Mouse (Mus musculus): ENCODE measurements at regions not wholly inside any gene's neighbourhood (a gene's known extent, or its start where the extent isn't known, plus 50 kb on each side); places are given as distances from the start of the nearest gene placed in this dataset.
A peak's percentile ranks its signal among the peaks of the same experiment; 100 is the strongest.

DNA sequence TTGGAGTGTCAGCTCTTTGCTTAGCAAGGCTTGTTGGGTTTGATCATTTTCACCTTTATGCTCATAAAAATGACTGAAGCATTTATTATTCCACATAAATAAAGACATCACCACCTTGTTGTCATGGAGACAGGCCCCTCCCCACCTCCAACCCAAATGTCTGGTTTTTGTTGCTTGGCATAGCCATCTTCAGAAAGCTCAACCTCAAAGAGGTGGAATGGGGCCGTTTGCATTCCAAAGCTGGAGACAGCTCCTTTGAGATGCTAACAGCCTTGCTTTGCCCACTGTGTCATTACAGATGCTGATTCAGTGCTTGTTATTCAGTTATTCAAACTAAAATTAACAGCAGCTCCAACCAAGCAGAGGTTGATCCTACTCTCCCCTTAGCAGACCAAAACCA is 51.9 kb upstream of the Lgalsl start:
- no peak for DNase-seq (ENCODE audit: low spot score in 2 of 2)

- DNase-seq (ENCODE audit: low spot score in 2 of 2), result no peak
These were observed 53.1 kb upstream of the Lgalsl start for GRCm38 (mm10) chr11:20883907-20884306.

GRCm38 (mm10) chr11:20887044-20887443 is 56.2 kb upstream of the Lgalsl start:
- DNase-seq (ENCODE audit: low spot score in 2 of 2), result no peak

DNA sequence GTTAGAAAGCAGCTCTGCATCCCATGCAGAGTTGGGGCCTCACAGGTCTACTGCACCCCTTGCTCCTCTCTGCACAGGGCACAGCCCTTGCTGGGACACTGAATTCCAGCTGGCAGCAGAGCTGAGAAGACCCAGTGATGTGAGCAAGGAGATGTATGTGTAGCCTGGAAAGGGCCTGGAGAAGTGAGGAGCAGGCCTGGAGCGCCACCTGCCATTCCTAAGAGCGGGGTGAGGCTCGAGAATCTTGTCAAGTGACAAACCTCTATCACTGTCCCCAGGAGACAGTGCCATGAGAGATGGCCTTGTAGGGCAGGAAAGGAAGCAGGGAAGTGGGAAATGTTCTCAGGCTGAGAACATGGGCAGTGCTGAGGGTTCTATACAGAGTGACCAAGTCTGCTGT is 59.6 kb upstream of the Lgalsl start:
- DNase-seq (ENCODE audit: low spot score in 2 of 2), result no peak

DNA sequence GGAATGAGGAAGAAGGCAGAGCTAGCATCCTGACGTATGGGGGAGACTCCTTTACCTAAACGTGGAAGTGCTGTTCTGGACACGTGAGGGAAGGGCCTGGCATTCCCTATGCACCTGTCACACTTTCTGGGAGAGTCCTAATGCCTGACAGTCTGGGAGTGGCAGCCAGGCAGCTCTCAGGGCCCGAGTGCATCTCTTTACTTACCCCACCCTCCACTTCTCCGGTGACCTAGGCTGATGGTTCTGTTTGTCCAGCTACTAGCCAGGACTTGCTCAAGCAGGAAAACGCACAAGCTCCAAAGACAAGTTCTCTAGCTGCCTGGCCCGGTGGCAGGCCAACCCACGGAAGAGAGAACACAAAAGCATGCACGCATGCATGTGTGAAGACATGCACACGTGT is 60.9 kb upstream of the Lgalsl start:
- no peak for DNase-seq (ENCODE audit: low spot score in 2 of 2)

- DNase-seq (ENCODE audit: low spot score in 2 of 2), result no peak
These were observed 65.6 kb upstream of the Lgalsl start for GRCm38 (mm10) chr11:20896277-20897123.

GRCm38 (mm10) chr11:20897468-20897867 is 66.6 kb upstream of the Lgalsl start:
- no peak for DNase-seq (ENCODE audit: low spot score in 2 of 2)

DNA sequence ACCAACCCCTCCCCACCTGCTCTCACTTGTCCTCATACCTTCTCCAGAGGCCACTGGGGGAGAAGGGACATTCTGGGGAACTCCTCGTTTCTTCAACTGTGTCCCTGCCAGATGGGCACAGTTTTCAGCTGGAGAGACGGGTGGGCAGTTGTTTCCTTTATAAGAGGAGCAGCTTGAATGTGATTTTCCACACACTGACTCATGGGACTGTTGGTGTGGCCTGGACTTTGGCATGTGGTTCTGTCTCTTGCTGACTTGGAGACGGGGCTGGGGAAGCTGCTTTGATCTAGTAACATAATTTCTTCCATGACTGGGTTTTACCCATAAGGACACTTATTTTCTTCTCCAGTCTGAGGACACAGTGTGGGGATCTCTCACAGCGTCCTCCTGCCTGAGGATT is 67.7 kb upstream of the Lgalsl start:
- no peak for DNase-seq (ENCODE audit: low spot score in 2 of 2)

DNA sequence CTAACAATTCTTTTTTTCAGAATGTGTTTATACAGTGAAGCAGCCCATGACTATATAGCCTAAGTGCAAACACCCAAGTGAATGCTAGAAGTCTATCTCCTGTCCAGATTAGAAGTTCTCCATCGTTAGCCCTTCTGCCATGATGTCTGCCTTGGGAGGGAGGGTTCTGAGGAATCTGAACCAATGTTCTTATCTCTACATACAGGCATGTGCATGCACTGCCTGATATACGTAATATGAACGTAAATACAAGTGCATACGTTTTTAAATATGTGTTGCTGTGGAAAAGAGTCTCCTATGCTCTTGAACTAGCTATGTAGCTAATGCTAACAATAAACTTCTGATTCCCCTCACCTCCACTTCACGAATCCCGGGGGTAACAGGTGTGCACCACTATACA is 68.9 kb upstream of the Lgalsl start:
- no peak for DNase-seq (ENCODE audit: low spot score in 2 of 2)

DNA sequence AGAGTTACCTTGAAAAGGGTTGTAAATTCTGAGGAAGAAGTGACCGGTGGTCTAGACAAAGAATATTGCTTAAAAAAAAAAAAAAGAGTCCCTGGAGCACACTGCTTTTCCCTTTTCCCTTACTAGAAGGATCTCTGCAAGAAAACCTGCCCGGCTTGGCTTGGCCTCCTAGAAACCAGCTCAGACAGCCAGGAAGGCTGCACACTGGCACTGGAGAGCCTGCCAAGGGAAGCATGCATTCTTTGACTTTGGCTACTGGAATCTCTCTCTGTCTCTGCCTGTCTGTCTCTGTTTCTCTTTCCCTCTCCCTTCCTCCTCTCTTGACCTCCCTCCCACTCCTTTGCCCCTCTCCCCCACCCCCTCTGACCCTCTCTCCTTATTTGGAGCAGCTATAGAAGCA is 71.1 kb upstream of the Lgalsl start:
- DNase-seq (ENCODE audit: low spot score in 2 of 2), result no peak

DNA sequence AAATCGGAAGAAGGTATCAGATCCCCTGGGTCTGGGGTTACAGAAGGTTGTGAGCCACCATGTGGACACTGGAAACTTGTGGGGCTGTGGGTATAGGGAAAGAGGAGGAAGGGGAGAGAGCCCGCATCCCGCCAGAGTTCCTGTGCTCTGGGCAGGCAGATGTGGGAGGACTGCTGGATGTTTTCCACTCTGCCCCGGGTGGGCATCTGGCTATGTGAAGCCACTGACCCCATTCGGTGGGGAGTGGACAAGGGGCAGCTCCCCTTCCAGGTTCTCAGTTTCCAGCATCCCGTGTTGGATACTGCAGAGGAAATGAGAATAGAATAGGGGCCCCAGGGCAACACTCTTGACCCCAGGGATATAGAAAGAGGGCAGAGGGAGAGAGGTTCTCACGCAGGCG is 72.1 kb upstream of the Lgalsl start:
- no peak for DNase-seq (ENCODE audit: low spot score in 2 of 2)

DNA sequence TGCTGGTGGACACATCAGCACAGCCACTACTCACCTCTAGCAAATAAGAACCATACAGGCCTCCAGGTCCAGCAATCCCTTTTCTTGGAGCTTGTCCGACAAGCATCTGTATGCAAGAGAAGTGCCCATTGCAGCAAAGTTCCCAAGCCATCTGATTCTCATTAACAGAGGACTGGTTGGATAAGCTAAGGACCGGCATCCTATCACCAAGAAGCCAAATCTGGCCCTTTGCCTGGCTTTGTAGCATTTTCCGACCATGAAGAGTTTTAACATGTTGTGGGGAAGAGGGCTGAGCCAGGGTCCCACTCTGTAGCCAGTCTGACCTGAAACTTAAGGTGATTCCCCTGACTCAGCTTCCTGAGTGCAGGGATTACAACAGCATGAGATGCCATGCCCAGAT is 77.1 kb upstream of the Lgalsl start:
- DNase-seq (ENCODE audit: low spot score in 2 of 2), result no peak

GRCm38 (mm10) chr11:20908471-20908870 is 77.6 kb upstream of the Lgalsl start:
- DNase-seq (ENCODE audit: low spot score in 2 of 2), result no peak

- DNase-seq (ENCODE audit: low spot score in 2 of 2), result no peak
These were observed 82.2 kb upstream of the Lgalsl start for GRCm38 (mm10) chr11:20913042-20913441.

DNA sequence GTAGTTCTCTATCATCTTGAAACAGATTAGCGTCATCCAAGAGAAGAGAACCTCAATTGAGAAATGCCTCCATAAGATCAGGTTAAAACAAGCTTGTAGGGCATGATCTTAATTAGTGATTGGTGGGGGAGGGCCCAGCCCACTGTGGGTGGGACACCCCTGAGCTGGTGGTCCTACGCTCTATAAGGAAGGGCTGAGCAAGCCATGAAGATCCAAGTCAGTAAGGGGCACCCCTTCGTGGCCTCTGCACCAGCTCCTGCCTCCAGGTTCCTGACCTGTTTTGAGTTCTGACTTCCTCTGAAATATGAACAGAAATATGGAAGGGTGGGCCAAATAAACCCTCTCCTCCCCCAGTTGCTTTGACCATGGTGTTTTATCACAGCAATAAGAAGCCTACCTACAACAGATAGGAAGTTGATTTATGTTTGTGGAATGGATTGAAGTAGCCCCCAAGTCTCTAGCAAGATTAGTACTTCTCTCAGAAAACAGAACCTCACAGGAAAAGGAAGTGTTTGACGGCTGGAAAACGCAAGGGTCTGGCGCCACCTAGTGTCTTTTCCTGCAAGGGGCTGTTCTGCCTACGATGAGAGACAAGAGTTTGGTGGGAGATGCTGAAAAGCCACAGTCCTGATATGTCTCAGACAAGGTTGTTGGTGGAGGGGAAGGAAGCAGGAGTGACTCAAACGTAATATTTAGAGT is 82.9 kb upstream of the Lgalsl start:
- peak; percentile 83 to 91 for DNase-seq (ENCODE audit: low spot score in 2 of 2)

DNA sequence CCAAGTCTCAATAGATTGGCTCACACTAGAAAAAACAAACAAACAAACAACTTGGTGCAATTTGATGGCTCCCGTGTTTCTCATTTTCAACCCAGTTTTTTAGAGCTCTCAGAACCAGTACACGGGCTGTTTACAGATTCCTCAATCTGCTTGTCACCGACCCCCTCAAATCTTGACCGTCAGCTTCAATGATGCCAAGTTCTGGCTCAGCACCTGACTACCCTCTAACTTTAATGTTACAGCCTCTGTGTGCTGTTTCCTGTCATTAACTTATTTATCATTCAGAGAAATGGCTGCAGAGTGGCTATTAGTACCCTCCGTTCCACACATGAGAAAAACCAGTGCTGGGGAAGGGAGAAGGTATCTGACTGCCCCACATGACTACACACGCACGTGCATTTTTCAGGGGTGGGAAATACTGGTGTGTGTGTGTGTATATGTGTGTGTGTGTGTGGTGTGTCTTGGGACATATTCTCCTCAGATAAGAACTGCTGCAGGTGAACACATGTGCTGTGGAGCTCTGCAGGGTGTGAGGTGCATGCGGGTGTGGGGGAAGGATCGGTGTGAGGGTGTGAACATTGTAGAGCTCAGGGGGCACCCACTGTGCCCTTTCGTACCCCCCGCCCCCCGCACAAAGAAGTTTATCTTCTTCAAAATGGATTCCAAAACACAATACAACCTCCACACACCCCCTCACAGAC is 83.6 kb upstream of the Lgalsl start:
- no peak for DNase-seq (ENCODE audit: low spot score in 2 of 2)

DNA sequence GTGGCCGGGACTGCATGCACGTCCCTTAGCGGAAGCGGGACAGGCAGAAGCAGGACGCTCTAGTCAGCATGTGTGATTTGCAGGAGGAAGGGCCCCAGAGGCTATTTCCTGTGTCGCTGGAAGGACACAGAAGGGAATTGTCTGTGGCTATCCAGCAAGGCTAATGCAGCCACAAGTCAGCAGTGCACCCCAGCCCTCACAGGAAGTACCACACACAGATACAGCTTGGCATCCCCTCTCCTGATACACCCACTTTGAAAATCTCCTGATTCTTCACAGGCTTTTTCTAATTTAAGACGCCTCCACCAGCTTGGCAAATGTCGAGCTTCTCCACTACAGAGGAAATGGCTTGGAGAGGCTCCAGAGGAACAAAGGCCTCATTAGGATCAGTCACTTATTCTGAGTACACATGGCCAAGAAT is 84.3 kb upstream of the Lgalsl start:
- DNase-seq (ENCODE audit: low spot score in 2 of 2), result peak; percentile 54 to 76

DNA sequence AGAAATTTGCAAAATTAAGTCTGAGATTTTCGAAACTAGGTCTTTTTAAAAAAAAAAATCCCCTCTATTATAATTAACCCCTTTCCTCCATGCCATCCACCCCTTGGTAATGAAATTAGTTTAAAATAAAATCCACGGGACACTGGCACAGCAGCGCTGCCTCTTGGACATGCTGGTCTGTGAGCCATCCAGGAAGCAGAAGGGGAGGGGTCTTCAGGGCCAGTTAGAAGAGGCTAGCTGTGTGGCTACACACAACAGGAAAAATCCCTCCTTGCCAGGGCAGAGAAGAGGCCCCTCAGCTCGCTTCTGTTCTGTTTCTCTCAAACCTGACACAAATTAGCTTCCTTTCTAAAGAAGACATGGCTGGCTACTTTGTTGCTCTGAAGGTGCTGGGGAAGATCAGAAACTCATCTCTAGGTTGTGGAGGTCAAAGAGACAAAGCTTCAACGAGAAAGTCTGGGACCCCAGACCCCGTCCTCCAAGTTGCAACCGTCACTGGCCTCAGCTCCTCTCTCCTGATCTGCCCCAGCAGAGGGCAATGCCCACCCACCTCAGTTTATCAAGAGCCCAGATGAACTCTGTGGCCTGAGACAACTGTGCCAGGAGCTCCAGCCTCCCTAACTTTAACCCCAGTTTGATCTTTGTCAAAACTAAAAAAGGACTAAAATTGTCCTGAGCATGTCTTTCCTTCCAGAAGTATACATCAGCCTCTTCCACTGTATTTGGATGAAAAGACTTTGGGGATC is 85.0 kb upstream of the Lgalsl start:
- no peak for DNase-seq (ENCODE audit: low spot score in 2 of 2)

DNA sequence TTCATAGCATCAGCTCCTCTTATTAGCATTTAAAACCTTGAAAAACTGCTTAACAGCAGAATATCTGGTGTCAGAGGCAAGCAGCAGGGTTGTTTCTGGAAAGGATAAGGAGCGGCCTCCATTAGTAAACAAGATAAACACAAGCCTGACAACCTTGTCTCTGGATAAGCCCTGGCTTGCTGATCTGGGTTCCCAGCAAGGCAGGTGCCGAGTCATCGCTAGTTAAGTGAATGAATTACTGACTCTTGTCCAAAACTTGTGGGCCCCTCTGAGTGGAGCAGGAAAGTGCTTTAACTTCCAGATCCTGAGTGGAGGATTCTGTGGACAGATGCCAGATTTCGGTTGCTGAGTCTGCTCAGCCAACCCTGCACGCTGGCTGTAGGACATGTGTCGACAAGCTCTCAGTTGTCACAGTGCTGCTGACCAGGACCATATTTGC is 85.6 kb upstream of the Lgalsl start:
- no peak for DNase-seq (ENCODE audit: low spot score in 2 of 2)

DNA sequence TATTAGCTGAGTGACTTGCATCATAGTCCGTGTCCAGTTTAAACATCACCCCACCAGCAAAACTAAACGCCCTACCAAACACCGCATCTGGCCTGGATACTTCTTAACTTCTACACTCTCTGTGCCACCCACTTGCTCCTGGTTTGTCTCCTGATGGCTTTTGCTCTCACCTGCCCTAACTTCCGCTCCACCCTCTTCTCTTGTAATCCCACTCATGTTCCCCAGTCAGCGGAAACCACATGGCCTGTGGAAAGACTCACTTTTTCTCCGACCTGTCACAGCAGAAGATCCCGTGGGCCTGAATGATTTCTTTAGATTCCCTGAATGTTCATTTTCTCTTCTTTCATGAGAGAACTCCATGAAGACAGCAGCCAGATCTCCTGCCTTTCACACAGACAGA is 86.1 kb upstream of the Lgalsl start:
- no peak for DNase-seq (ENCODE audit: low spot score in 2 of 2)

GRCm38 (mm10) chr11:20917483-20917882 is 86.6 kb upstream of the Lgalsl start:
- no peak for DNase-seq (ENCODE audit: low spot score in 2 of 2)

Data from layer of hippocampus, postnatal 14 days (tissue).